Mouse (Mus musculus): ENCODE results near the gene Ncoa3. TPM values are rescaled to one million over a fixed set of nuclear protein-coding genes. Genes with fewer than 3 reads are reported as not detected.

Gene Ncoa3
- total RNA-seq, 2 experiments from 2014 or later: 34.9 to 37.9 TPM

GRCm38 (mm10) chr2:166086457-166087233 lies 94.2 kb downstream of the Ncoa3 start:
- intact Hi-C loops (cut with DNase I): loop anchor here (10.0 kb wide), 1 partner anchor 698 kb away; no protein-coding TSS in a partner anchor
- DNase-seq (ENCODE audit: low spot score in 2 of 2): no peak

DNA sequence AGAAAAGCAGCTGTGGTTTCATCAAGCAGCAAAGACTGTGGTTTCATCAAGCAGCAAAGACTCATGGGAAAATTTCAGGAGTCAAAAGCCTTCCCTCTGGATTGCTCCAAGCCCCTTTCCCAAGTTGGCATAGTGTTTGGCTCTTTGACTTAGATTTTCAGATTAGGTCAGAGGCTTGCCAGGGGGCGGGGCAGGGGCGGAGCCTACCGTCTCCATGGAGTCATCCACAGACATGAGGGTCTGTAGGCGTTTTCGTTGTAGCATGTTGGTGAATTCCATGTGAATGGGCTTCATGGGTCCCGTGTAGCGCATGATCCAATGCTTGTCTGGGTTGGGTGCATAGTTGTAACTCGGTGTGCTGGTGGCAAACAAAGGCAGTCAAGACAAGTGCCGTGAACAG lies 96.6 kb downstream of the Ncoa3 start:
- intact Hi-C loops (cut with DNase I): loop anchor here (10.0 kb wide), 1 partner anchor 696 kb away; no protein-coding TSS in a partner anchor
- DNase-seq (ENCODE audit: low spot score in 2 of 2): no peak

GRCm38 (mm10) chr2:166090131-166090581 lies 97.7 kb downstream of the Ncoa3 start:
- no peak for DNase-seq (ENCODE audit: low spot score in 2 of 2)
- intact Hi-C loops (cut with DNase I): no loop called here

- DNase-seq (ENCODE audit: low spot score in 2 of 2): no peak
- intact Hi-C loops (cut with DNase I): no loop called here
These were observed 99.2 kb downstream of the Ncoa3 start for GRCm38 (mm10) chr2:166091599-166091998.

DNA sequence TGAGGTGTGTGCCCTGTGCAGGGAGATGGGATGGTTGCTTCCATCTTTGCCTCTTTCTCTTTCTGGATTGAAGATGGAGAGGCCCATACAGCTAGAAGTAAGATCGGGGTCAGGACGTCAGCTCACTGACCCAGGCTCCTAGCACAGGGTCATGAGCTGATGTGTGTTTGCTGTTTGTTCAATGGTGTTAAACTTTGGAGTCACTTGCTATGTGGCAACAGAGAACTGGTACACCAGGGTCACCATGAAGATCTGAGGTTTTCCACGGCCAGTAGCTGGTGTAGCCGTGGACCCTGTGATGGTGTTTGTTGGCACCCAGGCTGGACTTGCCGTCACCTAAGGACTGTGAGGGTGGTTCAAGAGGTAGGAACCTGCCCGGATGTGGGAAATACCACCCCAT lies 100.0 kb downstream of the Ncoa3 start:
- intact Hi-C loops (cut with DNase I): no loop called here
- DNase-seq (ENCODE audit: low spot score in 2 of 2): no peak

- no peak for DNase-seq (ENCODE audit: low spot score in 2 of 2)
- intact Hi-C loops (cut with DNase I): no loop called here
These were observed 103.9 kb downstream of the Ncoa3 start for GRCm38 (mm10) chr2:166096300-166096699.

GRCm38 (mm10) chr2:166096834-166097233 lies 104.4 kb downstream of the Ncoa3 start:
- DNase-seq (ENCODE audit: low spot score in 2 of 2): no peak
- intact Hi-C loops (cut with DNase I): no loop called here

DNA sequence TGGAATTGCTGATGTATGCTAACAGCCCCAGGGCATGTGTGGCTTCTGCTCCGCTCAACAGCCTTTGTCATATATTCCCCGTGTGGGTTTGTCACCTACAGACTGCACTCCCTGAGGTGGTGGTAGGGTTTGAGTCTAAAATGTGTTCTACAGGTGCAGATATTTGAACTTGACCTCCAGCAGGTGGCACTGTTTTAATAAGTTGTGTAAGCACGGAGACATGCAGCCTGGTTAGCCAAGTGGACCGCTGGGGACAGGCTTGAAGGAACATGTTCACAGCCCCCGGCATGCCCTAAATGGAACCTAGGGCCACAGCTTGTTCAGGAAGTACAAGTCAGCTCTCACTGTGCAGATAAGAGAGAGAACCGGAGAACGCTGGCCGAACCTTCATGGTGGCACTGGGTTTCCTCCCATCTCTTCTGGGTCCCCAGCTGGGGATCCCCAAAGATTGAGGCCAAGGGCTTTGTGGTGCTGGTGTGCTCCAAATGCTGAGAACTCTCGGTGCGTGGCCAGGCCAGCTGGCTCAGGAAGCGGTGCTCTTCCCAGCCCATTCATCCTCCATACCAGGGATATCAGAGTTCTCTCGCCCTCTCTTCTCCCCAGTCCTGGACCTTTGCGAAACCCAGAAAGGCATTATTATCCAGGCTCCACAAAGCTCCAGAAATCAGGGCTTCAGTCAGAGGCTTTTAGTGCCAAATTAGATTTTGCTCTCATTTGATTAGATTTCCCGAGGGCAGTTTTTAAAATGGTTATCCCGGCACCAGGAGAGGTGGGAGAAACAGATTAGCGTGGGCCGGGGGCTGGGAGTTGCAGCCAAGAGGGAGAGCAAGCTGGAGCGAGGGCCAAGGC lies 105.2 kb downstream of the Ncoa3 start:
- DNase-seq (ENCODE audit: low spot score in 2 of 2): no peak
- intact Hi-C loops (cut with DNase I): no loop called here

GRCm38 (mm10) chr2:166098292-166098933 lies 106.0 kb downstream of the Ncoa3 start:
- DNase-seq (ENCODE audit: low spot score in 2 of 2): no peak
- intact Hi-C loops (cut with DNase I): no loop called here

- intact Hi-C loops (cut with DNase I): no loop called here
- peak; percentile 28 to 60 for DNase-seq (ENCODE audit: low spot score in 2 of 2)
These were observed 108.2 kb downstream of the Ncoa3 start for GRCm38 (mm10) chr2:166100309-166101262.

GRCm38 (mm10) chr2:166102893-166103292 lies 110.5 kb downstream of the Ncoa3 start:
- DNase-seq (ENCODE audit: low spot score in 2 of 2): no peak
- intact Hi-C loops (cut with DNase I): no loop called here

DNA sequence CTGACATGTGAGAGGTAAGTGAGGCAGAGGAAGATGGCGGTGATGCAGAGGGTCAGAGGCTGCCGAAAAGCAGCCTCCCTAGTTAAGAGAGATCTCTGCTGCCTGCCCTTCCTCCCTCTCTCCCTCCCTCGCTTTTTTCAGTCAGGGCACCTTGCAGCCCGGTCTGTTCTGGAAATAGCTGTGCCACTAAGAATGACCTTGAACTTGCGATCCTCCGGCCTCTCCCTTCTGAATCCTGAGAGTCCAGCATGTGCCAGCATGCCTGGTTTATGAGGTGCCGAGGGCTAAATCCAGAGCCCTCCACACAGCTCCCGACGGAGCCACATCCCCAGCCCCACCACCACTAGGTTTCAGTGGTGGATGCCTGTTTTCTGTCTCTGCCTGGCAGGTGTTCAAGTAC lies 113.5 kb downstream of the Ncoa3 start:
- intact Hi-C loops (cut with DNase I): loop anchor here (5.0 kb wide), 3 partner anchors 46 to 456 kb away; no protein-coding TSS in a partner anchor
- no peak for DNase-seq (ENCODE audit: low spot score in 2 of 2)

- peak in 1 of 2 experiments; percentile 41 for DNase-seq (ENCODE audit: low spot score in 2 of 2)
- intact Hi-C loops (cut with DNase I): loop anchor here (5.0 kb wide), 3 partner anchors 46 to 456 kb away; no protein-coding TSS in a partner anchor
These were observed 114.2 kb downstream of the Ncoa3 start for GRCm38 (mm10) chr2:166106631-166107030.

DNA sequence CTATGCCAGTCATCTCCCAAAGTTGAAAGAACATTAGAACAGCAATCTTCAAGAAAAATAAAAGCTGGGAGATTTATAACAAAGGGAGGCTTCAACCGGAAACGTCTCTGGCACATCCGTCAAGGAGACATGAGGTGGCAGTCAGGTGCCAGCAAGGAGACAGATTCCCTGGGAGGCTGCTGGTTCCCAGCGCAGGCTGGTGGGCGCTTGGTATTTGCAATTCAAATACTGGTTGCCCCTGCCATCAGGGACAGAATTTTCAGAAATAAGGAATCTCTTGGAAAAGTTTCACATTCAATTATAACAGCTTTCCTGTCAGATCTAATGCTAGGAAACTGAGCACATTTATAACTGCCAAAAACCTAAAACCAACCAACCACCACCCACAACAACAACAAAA lies 115.5 kb downstream of the Ncoa3 start:
- intact Hi-C loops (cut with DNase I): loop anchor here (2.0 to 5.0 kb wide), 4 partner anchors 44 to 454 kb away; no protein-coding TSS in a partner anchor
- peak; percentile 34 to 69 for DNase-seq (ENCODE audit: low spot score in 2 of 2)

- intact Hi-C loops (cut with DNase I): loop anchor here (2.0 to 5.0 kb wide), 4 partner anchors 44 to 454 kb away; no protein-coding TSS in a partner anchor
- peak; percentile 84 to 91 for DNase-seq (ENCODE audit: low spot score in 2 of 2)
These were observed 115.9 kb downstream of the Ncoa3 start for GRCm38 (mm10) chr2:166108326-166108725.

- no peak for DNase-seq (ENCODE audit: low spot score in 2 of 2)
- intact Hi-C loops (cut with DNase I): no loop called here
These were observed 118.3 kb downstream of the Ncoa3 start for GRCm38 (mm10) chr2:166110764-166111163.

DNA sequence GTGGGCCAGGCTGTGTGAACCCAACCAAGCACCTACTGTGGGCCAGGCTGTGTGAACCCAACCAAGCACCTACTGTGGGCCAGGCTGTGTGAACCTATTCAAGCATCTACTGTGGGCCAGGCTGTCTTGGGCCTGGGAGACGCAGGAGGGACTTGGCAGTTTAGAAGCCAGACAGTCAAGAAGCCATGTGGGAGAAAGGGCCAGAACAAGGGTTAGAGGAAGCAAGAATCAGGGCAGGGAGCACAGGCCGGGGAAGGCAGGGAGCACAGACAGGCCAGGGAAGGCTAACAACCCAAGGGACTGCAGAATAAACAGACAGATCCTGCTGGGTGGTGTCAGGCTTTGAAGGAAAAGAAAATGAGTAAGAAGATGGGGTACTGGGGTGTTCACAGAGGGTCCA lies 118.8 kb downstream of the Ncoa3 start:
- intact Hi-C loops (cut with DNase I): no loop called here
- no peak for DNase-seq (ENCODE audit: low spot score in 2 of 2)

DNA sequence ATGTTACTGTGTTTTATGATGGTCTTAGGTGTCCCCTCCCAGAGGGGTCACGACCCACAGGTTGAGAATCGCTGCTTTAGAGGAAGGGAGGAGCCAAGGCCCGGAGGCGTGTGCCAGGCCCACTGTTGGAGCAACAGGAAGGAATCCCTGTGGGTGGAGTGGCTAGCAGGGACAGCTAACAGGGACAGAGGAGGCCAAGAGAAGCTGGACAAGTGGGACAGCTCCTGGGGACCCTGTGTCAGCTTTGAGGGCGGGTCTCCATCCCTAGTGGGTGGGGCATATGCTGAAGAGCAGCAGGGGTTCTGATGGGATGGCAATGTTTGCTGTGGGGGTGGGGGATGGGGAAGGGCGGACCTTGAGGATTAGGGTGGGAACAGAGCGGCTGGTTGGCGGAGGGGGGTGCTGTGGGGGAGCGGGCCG lies 119.4 kb downstream of the Ncoa3 start:
- DNase-seq (ENCODE audit: low spot score in 2 of 2): no peak
- intact Hi-C loops (cut with DNase I): no loop called here

GRCm38 (mm10) chr2:166112986-166113385 lies 120.5 kb downstream of the Ncoa3 start:
- no peak for DNase-seq (ENCODE audit: low spot score in 2 of 2)
- intact Hi-C loops (cut with DNase I): no loop called here

Data from left cerebral cortex, postnatal 25 days (tissue).